Mouse (Mus musculus) forebrain, embryonic 11.5 days (tissue): ENCODE measurements around the gene Ptpru. TPM values are rescaled to one million over a fixed set of nuclear protein-coding genes. Genes with fewer than 3 reads are reported as not detected.
"Not testable (repeated sequence)": the region's sequence is repeated elsewhere in the genome, so short reads cannot be mapped to it uniquely, and the experiment has no call there.

Experiments
- ATAC-seq: fragments of 200-750 bp; cut with Nextera tagmentation; replicated peaks from 2 replicates; pipeline ENCODE4 v1.8.0; 2017; ENCODE audit warnings: moderate TSS enrichment; ENCODE audit not compliant: low FRiP score
- DNase-seq: peaks from one replicate; pipeline ENCODE4 v3.0.0-alpha.2; 2017; ENCODE audit warnings: low spot score
- H3K27ac ChIP-seq: fragments of 300-500 bp; sonication (generic); 2 replicates; pipeline ENCODE4 v1.5.1; 2014; ENCODE audit warnings: low read depth, low read length
- H3K27me3 ChIP-seq: fragments of 300-500 bp; sonication (generic); 2 replicates; pipeline ENCODE4 v1.6.1; 2014; ENCODE audit warnings: mild to moderate bottlenecking, low read length, mixed read lengths; ENCODE audit not compliant: control insufficient read depth, insufficient read depth
- H3K36me3 ChIP-seq: fragments of 300-500 bp; sonication (generic); 2 replicates; pipeline ENCODE4 v1.6.1; 2014; ENCODE audit warnings: mild to moderate bottlenecking, low read length, moderate library complexity, mixed read lengths; ENCODE audit not compliant: control insufficient read depth, insufficient read depth
- H3K4me1 ChIP-seq: fragments of 300-500 bp; sonication (generic); replicated peaks from 2 replicates; pipeline ENCODE4 v1.6.1; 2014; ENCODE audit warnings: low read length, mixed read lengths; ENCODE audit not compliant: control insufficient read depth, insufficient read depth
- H3K4me2 ChIP-seq: fragments of 300-500 bp; sonication (generic); 2 replicates; pipeline ENCODE4 v1.6.1; 2014; ENCODE audit warnings: low read depth, mild to moderate bottlenecking, low read length, moderate library complexity, mixed read lengths; ENCODE audit not compliant: severe bottlenecking
- H3K4me3 ChIP-seq: fragments of 300-500 bp; sonication (generic); 2 replicates; pipeline ENCODE4 v1.5.1; 2014; ENCODE audit warnings: low read depth, low read length
- H3K9ac ChIP-seq: fragments of 300-500 bp; sonication (generic); 2 replicates; pipeline ENCODE4 v1.6.1; 2014; ENCODE audit warnings: low read length
- H3K9me3 ChIP-seq: fragments of 300-500 bp; sonication (generic); 2 replicates; pipeline ENCODE4 v1.6.1; 2016; ENCODE audit warnings: low read length, mixed read lengths; ENCODE audit not compliant: control insufficient read depth
- WGBS: fragments of 180-500 bp; shearing (Covaris S2); extraction: QIAGEN DNeasy Blood & Tissue Kit; methylation state at CpG from one replicate; pipeline ENCODE4 v1.1.7; 2014; 5-methylcytosine and 5-hydroxymethylcytosine counted together
- polyA plus RNA-seq: library from polyadenylated mRNA; unstranded; fragments of >200 nt; fragmentation: Nextera tagmentation; extraction: Ambion mirVana; gene quantifications from 2 replicates; pipeline ENCODE4 v1.2.1, GENCODE M21; 2014

Ptpru gene
- polyA plus RNA-seq, 1 experiment from 2014 or later: 44.3 TPM

GRCm38 (mm10) chr4:131813798-131814197, 24.3 kb downstream of the Ptpru start:
- DNase-seq (no peak), ATAC-seq (no peak)
- Histone ChIP-seq H3K4me2 (no peak overlapping the region), H3K9ac (no peak overlapping the region), H3K36me3 (no peaks in the 10 kb centered on the region), H3K4me3 (no peak overlapping the region), H3K27me3 (no peaks in the 10 kb centered on the region), H3K27ac (no peak overlapping the region), H3K4me1 (no peaks in the 10 kb centered on the region), H3K9me3 (no peaks in the 10 kb centered on the region)
- 91% methylated on average over 7 of the region's 7 CpGs for WGBS

- Histone ChIP-seq H3K27me3 (no peaks in the 10 kb centered on the region), H3K9me3 (no peaks in the 10 kb centered on the region), H3K4me2 (no peak overlapping the region), H3K36me3 (no peaks in the 10 kb centered on the region), H3K4me3 (no peak overlapping the region), H3K9ac (no peak overlapping the region), H3K27ac (no peak overlapping the region), H3K4me1 (no peaks in the 10 kb centered on the region)
- DNase-seq: no peak
- 88% methylated on average over 11 of the region's 11 CpGs for WGBS
- ATAC-seq: no peak
Observed at GRCm38 (mm10) chr4:131812458-131812857, 25.6 kb downstream of the Ptpru start.

DNA sequence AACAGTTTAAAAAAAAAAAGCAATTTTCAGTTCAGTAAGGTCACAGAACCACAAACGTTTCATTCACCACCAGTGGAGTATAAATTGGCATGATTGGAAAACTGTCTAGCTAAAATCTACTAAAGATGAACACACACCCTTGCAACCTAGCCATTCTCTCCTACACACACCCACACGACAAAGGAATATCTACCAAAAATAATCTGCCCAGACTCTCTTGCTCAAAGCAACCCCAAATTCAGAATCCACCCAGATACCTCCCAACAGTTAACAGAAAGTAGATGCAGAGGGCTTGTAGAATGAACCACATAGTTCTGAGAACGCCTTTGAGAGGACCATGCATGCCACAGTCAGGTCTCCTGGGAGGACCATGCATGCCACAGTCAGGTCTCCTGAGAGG, 32.8 kb downstream of the Ptpru start:
- no peak overlapping the region for H3K9ac ChIP-seq
- H3K27ac ChIP-seq: no peak overlapping the region
- no peak for DNase-seq
- H3K27me3 ChIP-seq: no peaks in the 10 kb centered on the region
- no peaks in the 10 kb centered on the region for H3K9me3 ChIP-seq
- no peak overlapping the region for H3K4me3 ChIP-seq
- 80% methylated on average over 3 of the region's 3 CpGs for WGBS
- ATAC-seq: no peak
- H3K4me1 ChIP-seq: no peaks in the 10 kb centered on the region
- no peak overlapping the region for H3K4me2 ChIP-seq
- H3K36me3 ChIP-seq: no peaks in the 10 kb centered on the region; the same call in 1 of the 2 replicates

DNA sequence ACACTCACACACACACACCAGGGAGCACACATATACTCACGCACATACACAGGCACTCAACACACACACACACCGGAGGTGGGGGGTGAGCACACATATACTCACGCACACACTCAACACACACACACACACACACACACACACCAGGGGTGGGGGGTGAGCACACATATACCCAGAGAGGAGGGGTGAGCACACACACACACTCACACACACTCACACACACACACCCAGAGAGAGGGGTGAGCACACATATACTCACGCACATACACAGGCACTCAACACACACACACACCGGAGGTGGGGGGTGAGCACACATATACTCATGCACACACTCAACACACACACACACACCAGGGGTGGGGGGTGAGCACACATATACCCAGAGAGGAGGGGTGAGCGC, 33.4 kb downstream of the Ptpru start:
- H3K4me1 ChIP-seq, H3K27ac ChIP-seq, DNase-seq, H3K4me2 ChIP-seq, H3K36me3 ChIP-seq, H3K27me3 ChIP-seq, ATAC-seq, H3K9ac ChIP-seq, H3K4me3 ChIP-seq, H3K9me3 ChIP-seq: not testable (repeated sequence)
- 96% methylated on average over 5 of the region's 6 CpGs for WGBS

- H3K27me3 ChIP-seq: no peaks in the 10 kb centered on the region
- ATAC-seq: no peak
Observed at GRCm38 (mm10) chr4:131803846-131804245, 34.2 kb downstream of the Ptpru start.

GRCm38 (mm10) chr4:131798968-131799367, 39.1 kb downstream of the Ptpru start:
- Histone ChIP-seq H3K9ac (no peak overlapping the region), H3K4me3 (no peak overlapping the region), H3K4me2 (no peak overlapping the region), H3K27ac (no peak overlapping the region), H3K27me3 (no peaks in the 10 kb centered on the region), H3K9me3 (no peaks in the 10 kb centered on the region), H3K36me3 (no peaks in the 10 kb centered on the region; the same call in none of the 2 replicates), H3K4me1 (no peaks in the 10 kb centered on the region)
- 7% methylated on average over 3 of the region's 4 CpGs for WGBS
- peak; percentile 64 for DNase-seq
- ATAC-seq: no peak

More at GRCm38 (mm10) chr4:131803846-131804245, 34.2 kb downstream of the Ptpru start:
- no peaks in the 10 kb centered on the region; the same call in 1 of the 2 replicates for H3K36me3 ChIP-seq
- H3K9me3 ChIP-seq: no peaks in the 10 kb centered on the region
- H3K4me3 ChIP-seq: no peak overlapping the region
- no peak overlapping the region for H3K27ac ChIP-seq
- no peak for DNase-seq
- H3K4me1 ChIP-seq: no peaks in the 10 kb centered on the region
- 82% methylated on average over 9 of the region's 9 CpGs for WGBS
- no peak overlapping the region for H3K4me2 ChIP-seq
- H3K9ac ChIP-seq: no peak overlapping the region

- 58% methylated on average over 12 of the region's 12 CpGs for WGBS
- H3K4me2 ChIP-seq: no peak overlapping the region
- ATAC-seq: no peak
- H3K27me3 ChIP-seq: no peaks in the 10 kb centered on the region
- no peak for DNase-seq
- no peak overlapping the region for H3K9ac ChIP-seq
- no peak overlapping the region for H3K27ac ChIP-seq
- no peak overlapping the region for H3K4me3 ChIP-seq
- no peaks in the 10 kb centered on the region for H3K9me3 ChIP-seq
- H3K4me1 ChIP-seq: no peaks in the 10 kb centered on the region
- no peaks in the 10 kb centered on the region; the same call in none of the 2 replicates for H3K36me3 ChIP-seq
Observed at GRCm38 (mm10) chr4:131797920-131798319, 40.2 kb downstream of the Ptpru start.

GRCm38 (mm10) chr4:131797483-131797882, 40.6 kb downstream of the Ptpru start:
- 76% methylated on average over 7 of the region's 7 CpGs for WGBS
- H3K27me3 ChIP-seq: no peaks in the 10 kb centered on the region

DNA sequence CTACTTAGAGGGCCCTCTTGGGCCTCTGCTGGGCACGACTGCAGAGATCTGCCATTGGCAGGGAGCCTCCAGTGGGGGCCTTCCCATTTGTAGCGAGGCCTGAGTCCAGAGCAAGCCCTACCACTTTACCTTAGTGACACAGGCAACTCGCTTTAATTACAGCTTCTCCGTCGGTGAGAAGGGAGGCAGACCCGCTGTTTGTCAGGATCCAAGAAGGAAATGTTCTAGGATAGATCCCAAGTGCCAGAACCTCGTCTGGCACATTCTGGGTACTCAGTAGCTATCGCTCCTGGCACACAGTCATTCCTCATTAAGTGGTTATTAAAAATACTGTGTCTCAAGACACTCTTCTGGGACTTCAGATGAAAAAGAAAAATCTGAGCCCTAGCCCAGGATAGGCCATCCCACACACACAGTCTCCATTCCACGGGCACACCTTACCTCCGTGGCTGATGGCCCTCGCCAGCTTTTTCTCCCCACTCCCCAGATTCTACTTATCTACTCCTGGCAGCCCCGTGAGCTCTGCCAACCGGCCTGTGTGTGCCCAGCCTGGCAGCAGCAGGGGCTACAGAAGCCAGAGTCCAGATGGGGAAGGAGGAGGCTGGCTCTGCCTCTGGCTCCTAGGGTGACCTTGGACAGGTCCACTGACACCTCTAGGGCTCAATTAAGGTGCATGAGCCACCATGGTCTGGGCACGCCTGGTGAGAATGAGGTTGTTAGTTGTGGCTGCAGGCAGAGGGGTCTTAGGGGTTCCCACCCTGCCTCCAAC, 41.6 kb downstream of the Ptpru start:
- H3K9ac ChIP-seq: no peak overlapping the region
- H3K27ac ChIP-seq: no peak overlapping the region
- no peaks in the 10 kb centered on the region; the same call in none of the 2 replicates for H3K36me3 ChIP-seq
- no peaks in the 10 kb centered on the region for H3K27me3 ChIP-seq
- ATAC-seq: no peak
- DNase-seq: no peak
- no peaks in the 10 kb centered on the region for H3K9me3 ChIP-seq
- H3K4me1 ChIP-seq: no peaks in the 10 kb centered on the region
- 82% methylated on average over 14 of the region's 14 CpGs for WGBS
- no peak overlapping the region for H3K4me2 ChIP-seq
- H3K4me3 ChIP-seq: no peak overlapping the region

More at GRCm38 (mm10) chr4:131797483-131797882, 40.6 kb downstream of the Ptpru start:
- ATAC-seq (no peak), DNase-seq (no peak)
- no peaks in the 10 kb centered on the region for H3K4me1 ChIP-seq
- no peak overlapping the region for H3K4me2 ChIP-seq
- no peaks in the 10 kb centered on the region for H3K9me3 ChIP-seq
- no peak overlapping the region for H3K27ac ChIP-seq
- no peaks in the 10 kb centered on the region; the same call in none of the 2 replicates for H3K36me3 ChIP-seq
- H3K9ac ChIP-seq: no peak overlapping the region
- no peak overlapping the region for H3K4me3 ChIP-seq
